Mouse (Mus musculus): ENCODE results near the gene Rab11fip3. TPM values are rescaled to one million over a fixed set of nuclear protein-coding genes. Genes with fewer than 3 reads are reported as not detected.

Gene Rab11fip3
- total RNA-seq, 1 experiment: 9.4 TPM

- no peaks in the 10 kb centered on the region for H3K36me3 ChIP-seq (ENCODE audit: control insufficient read depth, insufficient read depth, low read length, poor library complexity, severe bottlenecking)
- H3K9me3 ChIP-seq (ENCODE audit: control insufficient read depth, insufficient read depth, low read depth, low read length): no peaks in the 10 kb centered on the region
- no peak for TF ChIP-seq CHD2 (IDR thresholded peaks at IDR 0.05; ENCODE audit: low read depth, low read length)
- TF ChIP-seq ZC3H11A (IDR thresholded peaks at IDR 0.05; ENCODE audit: borderline replicate concordance, low read depth, low read length): no peak
- TF ChIP-seq MAFK (IDR thresholded peaks at IDR 0.05; ENCODE audit: insufficient read depth, low read depth, low read length): no peak
- TF ChIP-seq HCFC1 (IDR thresholded peaks at IDR 0.05; ENCODE audit: borderline replicate concordance, insufficient read depth, low read length): no peak
- TF ChIP-seq ZNF384 (IDR thresholded peaks at IDR 0.05; ENCODE audit: low read depth, low read length): no peak
- H3K4me3 ChIP-seq (ENCODE audit: insufficient read depth in 1 of 2, low read depth in 1 of 2, low read length in 2 of 2, poor library complexity in 1 of 2, severe bottlenecking in 1 of 2): no peak overlapping the region
- H3K27ac ChIP-seq (ENCODE audit: insufficient read depth, low read depth, low read length, poor library complexity, severe bottlenecking): no peak overlapping the region
- H3K9ac ChIP-seq (ENCODE audit: insufficient read depth, low read depth, low read length, poor library complexity, severe bottlenecking): no peak overlapping the region
- peaks cover 5% of the 10 kb centered on the region in 2 experiments; a peak in 2 of 4 replicates for H3K4me1 ChIP-seq (ENCODE audit: control insufficient read depth in 2 of 2, insufficient read depth in 2 of 2, low read length in 2 of 2, poor library complexity in 1 of 2)
- in situ Hi-C loops (cut with MboI; ENCODE audit: low sequenced_read_pairs in 2 of 2, unreplicated experiment in 2 of 2): no loop called here
- DNase-seq (ENCODE audit: low read depth, low spot score): no peak
These were observed 89.3 kb downstream of the Rab11fip3 start for GRCm38 (mm10) chr17:25979829-25980738.

- H3K36me3 ChIP-seq (ENCODE audit: control insufficient read depth, insufficient read depth, low read length, poor library complexity, severe bottlenecking): no peaks in the 10 kb centered on the region
- TF ChIP-seq MAFK (IDR thresholded peaks at IDR 0.05; ENCODE audit: insufficient read depth, low read depth, low read length) (no peak), HCFC1 (IDR thresholded peaks at IDR 0.05; ENCODE audit: borderline replicate concordance, insufficient read depth, low read length) (no peak), CHD2 (IDR thresholded peaks at IDR 0.05; ENCODE audit: low read depth, low read length) (no peak), ZC3H11A (IDR thresholded peaks at IDR 0.05; ENCODE audit: borderline replicate concordance, low read depth, low read length) (no peak), ZNF384 (IDR thresholded peaks at IDR 0.05; ENCODE audit: low read depth, low read length) (no peak)
- H3K9ac ChIP-seq (ENCODE audit: insufficient read depth, low read depth, low read length, poor library complexity, severe bottlenecking): no peak overlapping the region
- no peak for DNase-seq (ENCODE audit: low read depth, low spot score)
- in situ Hi-C loops (cut with MboI; ENCODE audit: low sequenced_read_pairs in 2 of 2, unreplicated experiment in 2 of 2): no loop called here
- H3K27ac ChIP-seq (ENCODE audit: insufficient read depth, low read depth, low read length, poor library complexity, severe bottlenecking): no peak overlapping the region
- no peak overlapping the region for H3K4me3 ChIP-seq (ENCODE audit: insufficient read depth in 1 of 2, low read depth in 1 of 2, low read length in 2 of 2, poor library complexity in 1 of 2, severe bottlenecking in 1 of 2)
- H3K9me3 ChIP-seq (ENCODE audit: control insufficient read depth, insufficient read depth, low read depth, low read length): no peaks in the 10 kb centered on the region
- H3K4me1 ChIP-seq (ENCODE audit: control insufficient read depth in 2 of 2, insufficient read depth in 2 of 2, low read length in 2 of 2, poor library complexity in 1 of 2): no peaks in the 10 kb centered on the region
These were observed 98.2 kb downstream of the Rab11fip3 start for GRCm38 (mm10) chr17:25970954-25971707.

- no peak for DNase-seq (ENCODE audit: low read depth, low spot score)
- Histone ChIP-seq H3K4me3 (ENCODE audit: insufficient read depth in 1 of 2, low read depth in 1 of 2, low read length in 2 of 2, poor library complexity in 1 of 2, severe bottlenecking in 1 of 2) (no peak overlapping the region), H3K4me1 (ENCODE audit: control insufficient read depth in 2 of 2, insufficient read depth in 2 of 2, low read length in 2 of 2, poor library complexity in 1 of 2) (no peaks in the 10 kb centered on the region), H3K27ac (ENCODE audit: insufficient read depth, low read depth, low read length, poor library complexity, severe bottlenecking) (no peak overlapping the region), H3K9me3 (ENCODE audit: control insufficient read depth, insufficient read depth, low read depth, low read length) (no peaks in the 10 kb centered on the region), H3K9ac (ENCODE audit: insufficient read depth, low read depth, low read length, poor library complexity, severe bottlenecking) (no peak overlapping the region), H3K36me3 (ENCODE audit: control insufficient read depth, insufficient read depth, low read length, poor library complexity, severe bottlenecking) (no peaks in the 10 kb centered on the region)
- in situ Hi-C loops (cut with MboI; ENCODE audit: low sequenced_read_pairs in 2 of 2, unreplicated experiment in 2 of 2): no loop called here
- TF ChIP-seq ZC3H11A (IDR thresholded peaks at IDR 0.05; ENCODE audit: borderline replicate concordance, low read depth, low read length) (no peak), MAFK (IDR thresholded peaks at IDR 0.05; ENCODE audit: insufficient read depth, low read depth, low read length) (no peak), HCFC1 (IDR thresholded peaks at IDR 0.05; ENCODE audit: borderline replicate concordance, insufficient read depth, low read length) (no peak), CHD2 (IDR thresholded peaks at IDR 0.05; ENCODE audit: low read depth, low read length) (no peak), ZNF384 (IDR thresholded peaks at IDR 0.05; ENCODE audit: low read depth, low read length) (no peak)
These were observed 98.9 kb downstream of the Rab11fip3 start for GRCm38 (mm10) chr17:25970448-25970847.

- Histone ChIP-seq H3K27ac (ENCODE audit: insufficient read depth, low read depth, low read length, poor library complexity, severe bottlenecking) (no peak overlapping the region), H3K4me1 (ENCODE audit: control insufficient read depth in 2 of 2, insufficient read depth in 2 of 2, low read length in 2 of 2, poor library complexity in 1 of 2) (no peaks in the 10 kb centered on the region), H3K36me3 (ENCODE audit: control insufficient read depth, insufficient read depth, low read length, poor library complexity, severe bottlenecking) (0 out of 2 replicates have a peak, but pooled peaks cover 1% of the 10 kb centered on the region), H3K4me3 (ENCODE audit: insufficient read depth in 1 of 2, low read depth in 1 of 2, low read length in 2 of 2, poor library complexity in 1 of 2, severe bottlenecking in 1 of 2) (no peak overlapping the region), H3K9me3 (ENCODE audit: control insufficient read depth, insufficient read depth, low read depth, low read length) (no peaks in the 10 kb centered on the region), H3K9ac (ENCODE audit: insufficient read depth, low read depth, low read length, poor library complexity, severe bottlenecking) (no peak overlapping the region)
- TF ChIP-seq CHD2 (IDR thresholded peaks at IDR 0.05; ENCODE audit: low read depth, low read length): no peak
- no peak for TF ChIP-seq ZNF384 (IDR thresholded peaks at IDR 0.05; ENCODE audit: low read depth, low read length)
- no peak for TF ChIP-seq HCFC1 (IDR thresholded peaks at IDR 0.05; ENCODE audit: borderline replicate concordance, insufficient read depth, low read length)
- TF ChIP-seq MAFK (IDR thresholded peaks at IDR 0.05; ENCODE audit: insufficient read depth, low read depth, low read length): no peak
- no peak for TF ChIP-seq ZC3H11A (IDR thresholded peaks at IDR 0.05; ENCODE audit: borderline replicate concordance, low read depth, low read length)
- DNase-seq (ENCODE audit: low read depth, low spot score): no peak
- in situ Hi-C loops (cut with MboI; ENCODE audit: low sequenced_read_pairs in 2 of 2, unreplicated experiment in 2 of 2): no loop called here
These were observed 101.2 kb downstream of the Rab11fip3 start for GRCm38 (mm10) chr17:25968176-25968575.
